Mouse (Mus musculus) gastrocnemius, postnatal 36 days (tissue): ENCODE data around the gene Gcn1l1. TPM values are rescaled to one million over a fixed set of nuclear protein-coding genes. Genes with fewer than 3 reads are reported as not detected.

Experiments
- DNase-seq, 2 experiments: peaks; one replicate each; pipeline ENCODE4 v3.0.0; 2022
- intact Hi-C: fragments of 180-260 bp; cut with DNase I; formaldehyde crosslinking; loops from one replicate; pipeline ENCODE4 v1.15.1; 2025
- total RNA-seq, 2 experiments: library from RNA; stranded (reverse); gene quantifications; 2 replicates each; pipeline ENCODE4 v1.2.3; 2021

The Gcn1l1 gene
- total RNA-seq, 2 experiments from 2014 or later = 25.5 to 28.8 TPM

GRCm38 (mm10) chr5:115585616-115586015 lies 20.6 kb downstream of the Gcn1l1 start:
- intact Hi-C loops = no loop called here
- no peak for DNase-seq

- no peak for DNase-seq
- intact Hi-C loops = no loop called here
Observed at GRCm38 (mm10) chr5:115586166-115586565, 21.1 kb downstream of the Gcn1l1 start.

GRCm38 (mm10) chr5:115586780-115587179 lies 21.7 kb downstream of the Gcn1l1 start:
- intact Hi-C loops = no loop called here
- no peak for DNase-seq

GRCm38 (mm10) chr5:115591028-115591427 lies 26.0 kb downstream of the Gcn1l1 start:
- intact Hi-C loops = no loop called here
- DNase-seq = no peak

- intact Hi-C loops = no loop called here
- DNase-seq = no peak
Observed at GRCm38 (mm10) chr5:115591506-115591905, 26.5 kb downstream of the Gcn1l1 start.

DNA sequence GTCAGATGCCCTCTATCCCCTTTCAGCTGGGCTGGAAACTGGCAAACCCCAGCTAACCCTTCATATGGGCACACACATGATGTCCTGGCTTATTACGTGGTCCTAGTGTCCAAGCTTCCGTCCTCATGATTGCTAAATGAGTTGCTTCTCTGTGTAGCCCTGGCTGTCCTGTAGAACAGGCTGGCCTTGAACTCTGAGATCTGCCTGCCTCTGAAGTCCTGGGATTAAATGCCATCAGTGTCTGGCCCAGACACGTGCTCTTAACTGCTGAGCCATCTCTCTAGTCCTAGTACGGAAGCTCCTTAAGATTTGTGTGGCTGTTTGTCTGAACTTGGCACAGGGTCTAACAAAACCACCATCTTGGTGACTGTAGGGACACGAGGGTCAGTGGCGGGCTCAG lies 38.5 kb downstream of the Gcn1l1 start:
- intact Hi-C loops = no loop called here
- DNase-seq = no peak

- intact Hi-C loops = no loop called here
- no peak for DNase-seq
Observed at GRCm38 (mm10) chr5:115611566-115611965, 46.5 kb downstream of the Gcn1l1 start.

- no peak for DNase-seq
- intact Hi-C loops = no loop called here
Observed at GRCm38 (mm10) chr5:115613332-115613731, 48.3 kb downstream of the Gcn1l1 start.

DNA sequence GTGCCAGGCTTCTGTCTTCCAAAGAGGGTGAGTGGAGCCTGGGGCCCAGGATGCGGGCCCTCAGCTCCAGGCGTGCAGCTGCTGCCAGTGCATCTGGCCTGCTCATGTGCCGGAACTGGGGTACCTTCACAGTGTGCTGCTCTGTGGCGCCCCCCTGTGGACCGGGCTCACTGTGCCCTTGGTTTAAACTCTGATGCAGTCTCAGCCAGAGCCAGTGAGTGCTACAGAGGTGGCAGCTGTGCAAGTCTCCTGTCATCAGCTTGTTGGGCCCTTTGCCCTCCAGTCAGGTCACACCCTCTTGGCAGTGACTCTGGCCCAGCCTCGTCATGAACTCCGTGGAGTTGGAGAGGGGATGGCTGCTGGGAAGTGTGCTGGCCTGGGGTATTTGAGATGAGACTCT lies 49.9 kb downstream of the Gcn1l1 start:
- intact Hi-C loops = no loop called here
- peak; percentile 39 to 62 for DNase-seq

GRCm38 (mm10) chr5:115619690-115620089 lies 54.6 kb downstream of the Gcn1l1 start:
- no peak for DNase-seq
- intact Hi-C loops = no loop called here

DNA sequence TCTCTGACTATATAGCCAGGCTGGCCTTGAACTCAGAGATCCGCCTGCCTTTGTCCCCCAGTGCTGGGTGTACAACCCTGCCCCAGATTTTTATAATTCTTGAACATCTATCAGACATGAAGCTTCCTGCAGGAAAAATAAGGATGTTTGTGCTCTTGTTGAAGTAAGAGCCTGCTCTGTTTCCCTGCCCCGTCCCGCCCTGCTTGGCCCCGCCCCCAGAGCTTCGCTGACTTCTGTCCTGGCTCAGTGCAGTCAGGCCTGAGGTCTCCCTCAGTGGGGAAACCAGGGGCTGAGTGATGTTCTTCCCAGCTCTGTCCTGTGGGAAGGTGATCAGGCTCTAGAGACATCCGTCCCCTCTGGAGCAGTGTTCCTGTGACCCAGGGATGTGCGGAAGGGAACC lies 57.6 kb downstream of the Gcn1l1 start:
- no peak for DNase-seq
- intact Hi-C loops = no loop called here

DNA sequence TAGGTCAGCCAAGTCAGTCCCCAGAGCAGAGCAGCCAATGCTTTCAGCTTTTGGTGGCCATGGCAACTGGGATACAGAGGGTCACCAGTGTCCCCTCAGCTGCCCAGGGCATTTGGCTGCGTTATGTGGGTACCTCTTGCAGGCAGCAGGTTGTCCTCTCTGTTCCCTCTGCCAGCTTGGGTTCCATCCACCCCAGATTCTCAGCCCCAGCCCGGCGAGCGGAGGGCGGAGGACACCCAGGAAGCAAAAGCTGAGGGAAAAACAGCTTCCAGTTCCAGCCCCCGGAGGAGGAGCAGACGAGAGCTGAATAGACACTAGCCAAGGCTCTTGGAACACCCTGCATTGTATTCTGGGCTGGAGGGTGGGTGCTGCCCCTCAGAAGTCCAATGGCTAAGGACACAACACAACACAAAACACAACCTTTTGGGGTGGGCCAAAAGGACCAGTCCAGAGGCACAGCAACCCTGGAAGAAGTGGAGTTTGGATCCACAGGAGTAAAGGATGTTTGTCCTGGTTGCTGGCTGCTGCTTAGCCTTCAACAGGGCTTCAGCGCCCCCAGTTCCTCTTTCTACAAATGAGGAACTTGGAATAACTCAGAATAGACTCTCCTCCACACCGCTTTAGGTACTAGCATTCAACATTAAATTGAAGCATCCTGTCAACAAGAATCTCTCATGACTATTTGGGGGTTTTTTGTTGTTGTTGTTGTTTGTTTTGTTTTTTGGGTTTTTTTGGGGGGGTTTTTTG lies 58.8 kb downstream of the Gcn1l1 start:
- DNase-seq = no peak

DNA sequence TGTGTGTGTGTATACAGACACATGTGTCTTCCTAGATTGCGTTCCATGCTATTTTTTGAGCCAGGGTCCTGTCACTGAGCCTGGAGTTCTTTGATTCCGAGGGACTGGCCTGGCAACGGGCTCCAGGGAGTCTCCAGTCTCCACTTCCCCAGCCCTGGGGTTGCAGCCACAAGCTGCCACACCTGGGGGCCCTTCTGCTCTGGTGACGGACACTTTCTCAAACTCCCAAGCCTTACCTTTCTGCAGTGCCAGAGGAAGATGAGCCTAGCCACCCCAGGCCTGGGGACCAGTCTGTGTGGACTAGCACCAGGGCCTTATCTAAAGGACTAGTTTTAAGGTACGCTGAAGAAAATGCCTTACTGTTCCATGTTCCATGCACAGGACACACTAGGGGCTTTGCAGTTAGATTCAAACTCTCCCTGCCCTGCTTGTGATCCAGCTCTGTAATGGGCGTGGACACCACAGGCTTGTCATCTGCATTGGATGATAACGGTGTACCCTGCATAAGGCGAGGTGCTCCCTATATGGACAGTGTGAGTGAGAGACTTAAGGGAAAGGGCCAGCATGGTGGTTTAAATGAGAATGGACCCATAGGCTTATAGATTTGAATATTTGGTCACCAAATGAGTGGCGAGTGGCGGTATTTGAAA lies 61.3 kb downstream of the Gcn1l1 start:
- no peak for DNase-seq
- intact Hi-C loops = no loop called here

More for the DNA sequence above, 58.8 kb downstream of the Gcn1l1 start:
- intact Hi-C loops = no loop called here

DNA sequence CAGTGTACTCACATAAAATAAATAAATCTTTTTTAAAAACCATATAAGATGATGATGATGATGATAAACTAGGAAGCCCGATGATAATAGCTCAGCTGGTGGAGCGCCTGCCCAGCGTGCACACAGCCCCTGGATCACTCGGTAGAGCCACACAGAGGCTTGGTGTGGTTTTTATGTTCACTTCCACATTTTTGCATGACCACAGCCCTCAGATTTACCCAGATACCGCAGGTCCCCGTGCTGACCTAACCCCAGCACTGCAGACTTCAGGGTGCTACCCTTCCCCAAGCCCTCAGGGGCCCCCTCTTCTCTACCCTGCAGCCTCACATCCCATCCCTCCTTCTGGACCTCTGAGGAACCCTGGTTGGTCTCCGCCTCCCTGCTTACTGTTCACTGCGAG lies 63.0 kb downstream of the Gcn1l1 start:
- intact Hi-C loops = no loop called here
- no peak for DNase-seq

DNA sequence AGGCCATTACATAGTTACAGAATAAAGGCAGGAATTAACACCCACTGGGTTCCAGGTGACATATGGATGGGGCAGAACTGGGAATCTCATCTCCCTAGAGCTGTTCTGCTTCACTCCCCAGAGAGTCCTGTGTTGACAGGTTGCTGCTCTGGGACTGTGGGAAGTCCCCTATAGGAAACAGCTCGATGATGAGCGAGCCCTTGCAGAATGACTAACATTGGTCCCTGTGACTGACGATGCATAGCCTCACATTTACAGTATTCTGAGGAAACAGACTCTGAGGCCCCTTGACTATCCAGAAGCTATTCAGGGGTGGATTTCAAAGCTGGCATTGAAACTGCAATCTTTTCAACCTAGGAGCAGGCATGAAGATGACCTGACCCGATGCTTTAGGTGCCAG lies 64.6 kb downstream of the Gcn1l1 start:
- no peak for DNase-seq
- intact Hi-C loops = no loop called here

GRCm38 (mm10) chr5:115630291-115630690 lies 65.2 kb downstream of the Gcn1l1 start:
- intact Hi-C loops = no loop called here
- DNase-seq = no peak

GRCm38 (mm10) chr5:115631505-115632357 lies 66.7 kb downstream of the Gcn1l1 start, which contains the start of gene Rab35:
Gene Rab35, plus strand, starts transcription at chr5:115631908.
- intact Hi-C loops = no loop called here
- DNase-seq = peak; percentile 90 to 92

DNA sequence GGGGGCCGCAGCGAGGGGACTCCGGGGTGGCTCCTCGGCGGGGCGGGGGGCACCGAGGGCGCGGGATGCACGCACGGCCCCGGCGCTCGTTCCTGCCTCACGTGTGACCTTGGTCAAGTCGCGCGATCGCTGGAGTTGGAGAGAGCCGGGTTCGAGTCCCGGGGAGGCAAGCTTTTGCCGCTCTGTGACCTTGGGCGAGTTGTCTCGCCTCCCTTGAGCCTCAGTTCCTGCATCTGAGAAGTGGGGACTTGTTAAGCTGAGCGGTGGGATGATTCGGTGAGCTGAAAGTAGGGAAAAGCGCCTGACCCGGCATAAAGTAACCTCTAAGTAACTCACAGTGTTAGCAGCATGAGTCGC lies 67.3 kb downstream of the Gcn1l1 start:
- intact Hi-C loops = no loop called here
- no peak for DNase-seq

DNA sequence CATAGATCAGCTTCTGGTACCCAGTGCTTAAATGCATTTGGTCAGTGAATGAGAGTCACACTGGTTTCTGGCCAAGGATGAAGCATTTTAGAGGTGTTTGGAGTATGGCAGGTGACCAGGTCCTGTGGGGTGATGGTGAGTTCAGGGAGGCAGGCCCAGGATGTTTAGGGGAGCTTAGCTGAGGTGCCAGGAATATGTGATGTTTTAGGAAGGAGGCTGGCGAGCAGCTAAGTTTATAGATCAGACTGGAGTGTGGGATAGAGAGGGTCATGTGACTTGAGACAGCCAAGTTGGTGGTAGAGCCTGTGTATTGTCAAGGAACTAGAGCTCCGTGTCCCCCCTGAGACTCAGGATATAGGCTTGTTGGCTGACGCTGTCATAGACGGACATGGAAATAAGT lies 68.0 kb downstream of the Gcn1l1 start:
- intact Hi-C loops = no loop called here
- no peak for DNase-seq

- no peak for DNase-seq
- intact Hi-C loops = no loop called here
Observed at GRCm38 (mm10) chr5:115634046-115634445, 69.0 kb downstream of the Gcn1l1 start.

GRCm38 (mm10) chr5:115635536-115635935 lies 70.5 kb downstream of the Gcn1l1 start:
- no peak for DNase-seq
- intact Hi-C loops = no loop called here
